Mouse (Mus musculus) midbrain, embryonic 14.5 days (tissue): ENCODE data around the gene Grk3. TPM values are rescaled to one million over a fixed set of nuclear protein-coding genes. Genes with fewer than 3 reads are reported as not detected.

ENCODE experiments used
- ATAC-seq: fragments of 200-750 bp; cut with Nextera tagmentation; 2 replicates; pipeline ENCODE4 v1.8.0; 2017; ENCODE audit warnings: moderate number of reproducible peaks, moderate library complexity; ENCODE audit not compliant: low FRiP score, low TSS enrichment
- DNase-seq: peaks from one replicate; pipeline ENCODE4 v3.0.0-alpha.2; 2015
- H3K27ac ChIP-seq: fragments of 300-500 bp; sonication (generic); replicated peaks from 2 replicates; pipeline ENCODE4 v1.5.1; 2014; ENCODE audit warnings: mild to moderate bottlenecking, low read depth, low read length, moderate library complexity
- H3K27me3 ChIP-seq: fragments of 300-500 bp; sonication (generic); 2 replicates; pipeline ENCODE4 v1.6.1; 2014; ENCODE audit warnings: low read length, control low read depth, mixed read lengths; ENCODE audit not compliant: control insufficient read depth, insufficient read depth
- H3K36me3 ChIP-seq: fragments of 300-500 bp; sonication (generic); 2 replicates; pipeline ENCODE4 v1.6.1; 2014; ENCODE audit warnings: low read length, control low read depth; ENCODE audit not compliant: control insufficient read depth, insufficient read depth
- H3K4me1 ChIP-seq: fragments of 300-500 bp; sonication (generic); 2 replicates; pipeline ENCODE4 v1.6.1; 2014; ENCODE audit warnings: mild to moderate bottlenecking, antibody characterized with exemption, low read length, control low read depth; ENCODE audit not compliant: control insufficient read depth, insufficient read depth
- H3K4me2 ChIP-seq: fragments of 300-500 bp; sonication (generic); 2 replicates; pipeline ENCODE4 v1.6.1; 2014; ENCODE audit warnings: mild to moderate bottlenecking, low read length, moderate library complexity
- H3K4me3 ChIP-seq: fragments of 300-500 bp; sonication (generic); replicated peaks from 2 replicates; pipeline ENCODE4 v1.5.1; 2014; ENCODE audit warnings: low read depth, low read length
- H3K9ac ChIP-seq: fragments of 300-500 bp; sonication (generic); replicated peaks from 2 replicates; pipeline ENCODE4 v1.6.1; 2014; ENCODE audit warnings: mild to moderate bottlenecking, low read length, moderate library complexity
- H3K9me3 ChIP-seq: fragments of 300-500 bp; sonication (generic); 2 replicates; pipeline ENCODE4 v1.6.1; 2016; ENCODE audit warnings: low read length, control low read depth, mixed read lengths; ENCODE audit not compliant: control insufficient read depth
- WGBS: fragments of 180-500 bp; shearing (Covaris S2); extraction: QIAGEN DNeasy Blood & Tissue Kit; methylation state at CpG from one replicate; pipeline ENCODE4 v1.1.7; 2014; 5-methylcytosine and 5-hydroxymethylcytosine counted together
- polyA plus RNA-seq: library from polyadenylated mRNA; unstranded; fragments of >200 nt; fragmentation: Nextera tagmentation; extraction: Ambion mirVana; gene quantifications from 2 replicates; pipeline ENCODE4 v1.2.1, GENCODE M21; 2014

The Grk3 gene
- polyA plus RNA-seq, 1 experiment from 2014 or later, result 16.3 TPM

GRCm38 (mm10) chr5:113014808-113015235, 769 bp downstream of the Grk3 start:
- WGBS, result 2% methylated on average over 14 of the region's 14 CpGs
- H3K4me2 ChIP-seq, result peak overlapping the region; percentile 67
- no peaks in the 10 kb centered on the region for H3K9me3 ChIP-seq
- peaks cover 3% of the 10 kb centered on the region; the same call in 1 of the 2 replicates for H3K4me1 ChIP-seq
- peaks cover 3% of the 10 kb centered on the region; the same call in 1 of the 2 replicates for H3K27me3 ChIP-seq
- ATAC-seq (peak; percentile 31; the same call in 1 of the 2 replicates), DNase-seq (peak; percentile 65)
- H3K4me3 ChIP-seq, result peak overlapping the region; percentile 54
- H3K27ac ChIP-seq, result peak overlapping the region; percentile 55; the same call in 1 of the 2 replicates
- peak overlapping the region; percentile 64 for H3K9ac ChIP-seq
- no peaks in the 10 kb centered on the region for H3K36me3 ChIP-seq

DNA sequence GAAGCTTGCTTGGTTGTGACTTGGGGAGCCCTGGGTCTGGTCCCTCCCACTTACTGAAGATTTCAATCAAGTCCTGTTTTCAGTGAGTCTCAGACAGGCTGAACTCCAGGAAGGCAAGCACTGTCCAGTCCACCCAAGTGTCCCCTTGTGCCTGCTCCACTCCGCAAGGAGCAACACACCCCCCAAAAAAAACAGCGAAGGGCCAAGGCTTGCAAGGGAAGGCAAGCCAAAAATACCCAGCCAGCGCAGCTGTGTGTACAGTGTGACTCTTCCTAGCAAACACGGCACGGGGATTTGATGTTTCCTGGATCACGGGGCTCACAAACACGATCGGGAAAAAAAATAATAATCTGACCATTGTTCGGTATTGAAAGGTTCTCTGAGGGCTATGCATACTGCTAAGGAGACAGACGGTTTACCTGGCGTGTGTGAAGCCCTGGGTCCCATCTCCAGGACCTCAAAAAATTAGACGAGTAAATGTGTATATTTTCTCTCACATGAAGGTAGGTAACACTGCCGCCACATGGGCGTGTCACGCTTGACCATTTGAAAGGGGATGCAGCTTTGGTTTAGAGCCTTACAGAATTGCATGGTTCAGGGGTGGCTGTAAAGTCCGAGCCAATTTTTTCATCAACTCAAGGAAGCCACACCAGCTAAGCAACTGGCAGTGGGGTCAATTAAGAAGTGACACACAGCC, 1.3 kb downstream of the Grk3 start:
- H3K4me1 ChIP-seq, result peaks cover 3% of the 10 kb centered on the region; the same call in 1 of the 2 replicates
- peak overlapping the region; percentile 54 for H3K4me3 ChIP-seq
- no peaks in the 10 kb centered on the region for H3K36me3 ChIP-seq
- DNase-seq (peak; percentile 42), ATAC-seq (0 out of 2 replicates have a peak, but pooled peaks have one; percentile 6)
- H3K27me3 ChIP-seq, result peaks cover 3% of the 10 kb centered on the region; the same call in 1 of the 2 replicates
- no peaks in the 10 kb centered on the region for H3K9me3 ChIP-seq
- H3K4me2 ChIP-seq, result peak overlapping the region; percentile 67
- H3K9ac ChIP-seq, result peak overlapping the region; percentile 64; the same call in 1 of the 2 replicates
- WGBS, result 57% methylated on average over 16 of the region's 16 CpGs
- no peak overlapping the region for H3K27ac ChIP-seq

- H3K4me3 ChIP-seq, result no peak overlapping the region
- DNase-seq (no peak), ATAC-seq (no peak)
- H3K9ac ChIP-seq, result no peak overlapping the region
- no peak overlapping the region for H3K27ac ChIP-seq
- H3K27me3 ChIP-seq, result peaks cover 3% of the 10 kb centered on the region; the same call in 1 of the 2 replicates
- H3K9me3 ChIP-seq, result no peaks in the 10 kb centered on the region
- no peaks in the 10 kb centered on the region for H3K36me3 ChIP-seq
- 94% methylated on average over 10 of the region's 10 CpGs for WGBS
- no peak overlapping the region for H3K4me2 ChIP-seq
- peaks cover 3% of the 10 kb centered on the region; the same call in 1 of the 2 replicates for H3K4me1 ChIP-seq
Observed at GRCm38 (mm10) chr5:113011926-113012325, 3.7 kb downstream of the Grk3 start.

DNA sequence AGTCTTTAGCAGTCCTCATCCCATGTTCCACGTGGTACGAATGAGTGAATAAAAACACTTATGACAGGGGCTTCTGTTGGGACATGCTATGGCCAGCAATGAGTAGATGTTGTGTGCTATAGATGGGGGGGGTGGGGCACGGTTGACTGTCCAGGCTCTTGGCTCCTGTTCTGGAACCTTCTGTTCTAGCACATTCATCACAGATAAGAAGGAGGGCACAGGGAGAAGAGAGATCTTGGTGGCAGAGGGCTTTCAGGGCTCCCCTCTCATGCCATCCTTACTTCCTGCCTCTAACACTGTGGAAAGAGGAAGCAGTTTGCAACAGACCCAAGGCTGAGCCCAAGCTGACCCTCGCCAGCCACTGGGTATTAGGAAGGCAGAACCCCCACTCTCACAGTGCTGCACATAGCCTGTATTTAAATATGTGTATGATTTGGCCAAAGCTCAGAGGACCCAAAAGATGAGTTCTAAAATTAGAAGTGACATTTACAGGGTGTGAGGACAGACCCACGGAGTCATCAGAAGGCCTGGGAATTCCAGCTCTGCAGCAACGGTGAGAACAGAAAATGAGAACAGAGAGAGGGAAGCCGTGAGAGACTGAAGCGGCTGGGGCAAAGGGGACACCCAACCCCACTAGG, 6.3 kb downstream of the Grk3 start:
- no peaks in the 10 kb centered on the region for H3K27me3 ChIP-seq
- ATAC-seq (no peak), DNase-seq (no peak)
- no peak overlapping the region for H3K4me2 ChIP-seq
- H3K9me3 ChIP-seq, result no peaks in the 10 kb centered on the region
- H3K9ac ChIP-seq, result no peak overlapping the region
- 87% methylated on average over 8 of the region's 8 CpGs for WGBS
- peaks cover 3% of the 10 kb centered on the region; the same call in 1 of the 2 replicates for H3K4me1 ChIP-seq
- no peaks in the 10 kb centered on the region for H3K36me3 ChIP-seq
- no peak overlapping the region for H3K27ac ChIP-seq
- no peak overlapping the region for H3K4me3 ChIP-seq

GRCm38 (mm10) chr5:113008496-113008895, 7.1 kb downstream of the Grk3 start:
- no peaks in the 10 kb centered on the region for H3K4me1 ChIP-seq
- no peak overlapping the region for H3K4me2 ChIP-seq
- no peak for ATAC-seq
- no peak for DNase-seq
- 89% methylated on average over 2 of the region's 2 CpGs for WGBS
- no peak overlapping the region for H3K9ac ChIP-seq
- H3K4me3 ChIP-seq, result no peak overlapping the region
- H3K36me3 ChIP-seq, result no peaks in the 10 kb centered on the region
- no peak overlapping the region for H3K27ac ChIP-seq
- H3K9me3 ChIP-seq, result no peaks in the 10 kb centered on the region
- H3K27me3 ChIP-seq, result no peaks in the 10 kb centered on the region

DNA sequence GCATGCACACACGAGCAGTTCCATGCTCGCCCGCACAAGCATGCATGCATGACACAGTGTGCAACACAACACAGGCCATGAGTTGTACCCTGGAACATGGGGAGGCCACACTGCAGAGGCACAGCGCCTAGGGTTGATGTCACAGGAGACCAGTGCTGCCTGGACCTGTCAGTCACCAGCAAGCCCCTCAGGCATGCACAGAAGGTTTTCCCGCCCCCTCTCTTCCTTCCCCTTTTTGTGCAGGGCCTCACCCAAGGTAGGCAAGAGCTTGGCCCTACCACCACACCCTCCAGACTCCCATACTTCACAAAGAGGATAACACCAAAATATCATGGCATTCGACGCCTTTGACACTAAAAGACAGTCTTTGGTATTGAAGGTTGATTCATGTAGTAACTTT, 8.6 kb downstream of the Grk3 start:
- no peaks in the 10 kb centered on the region for H3K27me3 ChIP-seq
- 92% methylated on average over 7 of the region's 7 CpGs for WGBS
- H3K9ac ChIP-seq, result no peak overlapping the region
- no peaks in the 10 kb centered on the region for H3K9me3 ChIP-seq
- peaks cover 7% of the 10 kb centered on the region; the same call in 1 of the 2 replicates for H3K4me1 ChIP-seq
- no peak overlapping the region for H3K27ac ChIP-seq
- no peaks in the 10 kb centered on the region for H3K36me3 ChIP-seq
- no peak overlapping the region for H3K4me3 ChIP-seq
- DNase-seq (no peak), ATAC-seq (no peak)
- H3K4me2 ChIP-seq, result no peak overlapping the region

DNA sequence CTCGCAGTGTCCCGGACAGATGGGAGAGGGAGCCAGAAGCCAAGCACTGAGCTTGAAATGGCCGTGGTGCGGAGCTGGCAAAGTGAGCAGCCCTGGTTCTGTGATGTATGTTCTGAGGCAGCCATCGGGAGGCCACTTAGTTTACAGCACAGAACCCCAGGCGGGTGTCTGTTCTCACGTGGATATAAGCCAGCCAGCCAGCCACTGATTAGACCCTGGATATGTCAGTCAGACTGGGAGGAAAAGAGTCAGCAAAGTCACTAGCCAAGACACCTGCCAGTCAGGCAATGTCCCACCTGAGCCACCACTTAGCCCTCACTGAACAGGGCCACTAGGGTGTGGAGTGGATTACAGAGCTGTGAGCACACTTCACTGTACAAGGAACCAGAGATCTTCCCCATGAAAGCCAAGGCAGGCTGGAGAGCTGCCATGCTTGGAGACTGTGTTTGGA, 9.6 kb downstream of the Grk3 start:
- no peak overlapping the region for H3K27ac ChIP-seq
- no peak overlapping the region for H3K4me2 ChIP-seq
- WGBS, result 91% methylated on average over 7 of the region's 7 CpGs
- H3K4me3 ChIP-seq, result no peak overlapping the region
- DNase-seq, result no peak
- no peaks in the 10 kb centered on the region for H3K9me3 ChIP-seq
- no peaks in the 10 kb centered on the region for H3K27me3 ChIP-seq
- H3K9ac ChIP-seq, result no peak overlapping the region
- no peak for ATAC-seq
- H3K4me1 ChIP-seq, result peaks cover 7% of the 10 kb centered on the region; the same call in 1 of the 2 replicates
- no peaks in the 10 kb centered on the region for H3K36me3 ChIP-seq

DNA sequence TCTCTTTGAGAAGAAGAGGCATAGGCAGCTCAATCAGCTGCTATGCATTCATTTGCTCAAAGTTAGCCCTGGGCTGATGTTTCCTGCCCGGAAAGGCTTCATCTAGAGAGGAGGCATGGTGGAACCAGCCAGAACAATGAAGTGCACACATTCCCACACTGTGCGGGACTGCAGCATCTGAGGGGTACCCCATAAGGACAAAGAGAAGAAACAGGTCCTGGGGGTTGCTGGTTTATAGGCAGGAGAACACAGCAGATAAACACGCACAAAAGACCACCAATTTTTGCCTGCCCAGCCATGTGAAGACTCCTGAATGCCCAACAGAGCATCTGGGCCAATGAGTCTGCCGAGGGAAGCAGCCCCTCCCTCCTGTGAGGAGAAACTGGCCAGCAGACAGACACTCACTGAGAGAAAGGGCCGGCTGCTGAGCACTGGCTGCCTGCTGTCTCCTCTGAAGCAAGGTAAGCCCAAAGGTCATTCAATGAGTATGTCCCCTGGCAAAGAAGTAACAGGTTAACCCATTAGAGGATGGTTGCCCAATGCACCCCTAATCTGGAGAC, 12.7 kb downstream of the Grk3 start:
- Histone ChIP-seq H3K36me3 (no peaks in the 10 kb centered on the region), H3K4me2 (no peak overlapping the region), H3K27ac (no peak overlapping the region), H3K4me3 (no peak overlapping the region), H3K27me3 (no peaks in the 10 kb centered on the region), H3K9ac (no peak overlapping the region), H3K4me1 (peaks cover 7% of the 10 kb centered on the region; the same call in 1 of the 2 replicates), H3K9me3 (no peaks in the 10 kb centered on the region)
- WGBS, result 33% methylated on average over 5 of the region's 5 CpGs
- no peak for ATAC-seq
- DNase-seq, result peak; percentile 40
